Mouse (Mus musculus) heart, adult 8-10 months (tissue): ENCODE data around the gene Phf13. TPM values are rescaled to one million over a fixed set of nuclear protein-coding genes. Genes with fewer than 3 reads are reported as not detected.

Experiments used
- DNase-seq: peaks from one replicate; pipeline ENCODE4 v3.0.0; 2022; ENCODE audit warnings: low spot score
- total RNA-seq, 4 experiments: library from RNA; stranded (reverse); gene quantifications; 2 replicates each; pipeline ENCODE4 v1.2.4; 2022

Phf13 gene
- total RNA-seq, 4 experiments from 2014 or later: 4.6 to 5.7 (median 5.1) TPM

DNA sequence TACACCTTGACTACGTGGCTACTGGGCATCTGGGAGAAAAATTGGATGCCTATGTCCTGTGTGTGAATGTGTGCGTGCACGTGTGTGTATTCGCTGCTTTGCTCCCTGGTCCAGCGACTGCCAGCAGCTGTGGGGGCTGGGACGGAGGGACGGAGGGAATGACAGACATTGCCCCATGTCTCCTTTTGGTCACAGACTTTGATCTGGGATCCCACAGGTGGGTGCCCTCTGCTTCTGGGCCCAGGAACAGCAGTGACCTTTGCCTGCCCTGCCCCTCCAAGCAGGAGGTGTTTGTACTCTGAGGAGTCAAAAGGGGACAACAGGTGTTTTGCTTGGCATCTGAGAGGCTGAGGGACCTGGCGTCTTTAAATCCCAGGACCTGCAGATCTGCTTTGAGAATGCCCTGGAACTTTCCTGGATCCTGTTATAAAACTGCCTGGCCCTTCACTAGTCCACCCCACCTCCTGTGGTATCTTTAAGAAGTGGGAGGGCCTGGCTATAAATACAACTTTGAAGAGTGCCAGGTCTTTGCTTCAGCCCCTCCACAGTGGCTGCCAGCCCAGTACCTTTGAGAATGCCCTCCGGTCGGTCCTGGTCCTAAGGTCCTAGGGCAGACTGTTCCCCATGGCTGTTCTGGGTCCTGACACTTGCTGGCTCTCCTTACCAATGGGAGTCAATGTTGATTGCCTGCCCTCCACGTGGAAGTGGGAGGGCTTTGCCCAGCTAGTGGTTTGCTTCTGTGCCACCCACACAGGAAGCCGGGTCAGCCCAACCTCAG lies 17.2 kb upstream of the Phf13 start:
- peak; percentile 69 for DNase-seq

DNA sequence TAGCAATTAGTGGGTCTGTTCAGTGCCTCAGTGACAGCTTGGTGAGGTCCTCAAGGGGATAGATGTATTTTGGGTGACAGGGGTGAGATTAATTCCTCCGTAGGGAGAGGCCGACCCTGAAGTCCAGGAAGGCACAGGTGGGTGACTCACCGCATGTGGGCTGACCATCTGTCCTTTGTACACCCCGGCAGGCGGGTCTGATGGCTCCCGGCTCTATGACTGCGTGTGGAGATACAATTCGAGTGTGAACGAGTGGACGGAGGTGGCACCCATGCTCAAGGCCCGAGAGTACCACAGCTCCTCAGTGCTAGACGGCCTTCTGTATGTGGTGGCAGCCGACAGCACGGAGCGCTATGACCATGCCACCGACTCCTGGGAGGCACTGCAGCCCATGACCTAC lies 16.1 kb upstream of the Phf13 start:
- DNase-seq: no peak

- DNase-seq: no peak
Measured at GRCm38 (mm10) chr4:152011171-152011760, 15.2 kb upstream of the Phf13 start.

GRCm38 (mm10) chr4:152010707-152011134 lies 14.7 kb upstream of the Phf13 start:
- DNase-seq: no peak

- peak; percentile 63 for DNase-seq
Measured at GRCm38 (mm10) chr4:152010091-152010706, 14.1 kb upstream of the Phf13 start.

DNA sequence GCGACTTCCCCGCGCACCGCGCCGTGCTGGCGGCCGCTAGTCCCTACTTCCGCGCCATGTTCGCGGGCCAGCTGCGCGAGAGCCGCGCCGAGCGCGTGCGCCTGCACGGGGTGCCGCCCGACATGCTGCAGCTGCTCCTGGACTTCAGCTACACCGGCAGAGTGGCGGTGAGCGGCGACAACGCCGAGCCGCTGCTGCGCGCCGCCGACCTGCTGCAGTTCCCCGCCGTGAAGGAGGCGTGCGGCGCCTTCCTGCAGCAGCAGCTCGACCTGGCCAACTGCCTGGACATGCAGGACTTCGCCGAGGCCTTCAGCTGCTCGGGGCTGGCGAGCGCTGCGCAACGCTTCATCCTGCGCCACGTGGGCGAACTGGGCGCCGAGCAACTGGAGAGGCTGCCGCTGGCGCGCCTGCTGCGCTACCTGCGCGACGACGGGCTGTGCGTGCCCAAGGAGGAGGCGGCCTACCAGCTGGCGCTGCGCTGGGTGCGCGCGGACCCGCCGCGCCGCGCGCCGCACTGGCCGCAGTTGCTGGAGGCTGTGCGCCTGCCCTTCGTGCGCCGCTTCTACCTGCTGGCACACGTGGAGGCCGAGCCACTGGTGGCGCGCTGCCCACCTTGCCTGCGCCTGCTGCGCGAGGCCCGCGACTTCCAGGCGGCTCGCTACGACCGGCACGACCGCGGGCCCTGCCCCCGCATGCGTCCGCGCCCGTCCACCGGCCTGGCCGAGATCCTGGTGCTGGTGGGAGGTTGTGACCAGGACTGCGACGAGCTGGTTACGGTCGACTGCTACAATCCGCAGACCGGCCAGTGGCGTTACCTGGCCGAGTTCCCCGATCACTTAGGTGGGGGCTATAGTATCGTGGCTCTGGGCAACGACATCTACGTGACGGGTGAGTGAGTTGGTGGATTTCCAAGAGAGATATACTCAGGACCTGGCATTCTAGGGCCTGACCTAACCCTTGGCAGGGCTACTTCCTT lies 13.3 kb upstream of the Phf13 start:
- peak; percentile 49 for DNase-seq

- DNase-seq: peak; percentile 94
Measured at GRCm38 (mm10) chr4:152008622-152009075, 12.6 kb upstream of the Phf13 start, which contains the start of gene Klhl21. Klhl21 (plus strand) TSS chr4:152008803.

- DNase-seq: no peak
Measured at GRCm38 (mm10) chr4:152008148-152008500, 12.1 kb upstream of the Phf13 start.

DNA sequence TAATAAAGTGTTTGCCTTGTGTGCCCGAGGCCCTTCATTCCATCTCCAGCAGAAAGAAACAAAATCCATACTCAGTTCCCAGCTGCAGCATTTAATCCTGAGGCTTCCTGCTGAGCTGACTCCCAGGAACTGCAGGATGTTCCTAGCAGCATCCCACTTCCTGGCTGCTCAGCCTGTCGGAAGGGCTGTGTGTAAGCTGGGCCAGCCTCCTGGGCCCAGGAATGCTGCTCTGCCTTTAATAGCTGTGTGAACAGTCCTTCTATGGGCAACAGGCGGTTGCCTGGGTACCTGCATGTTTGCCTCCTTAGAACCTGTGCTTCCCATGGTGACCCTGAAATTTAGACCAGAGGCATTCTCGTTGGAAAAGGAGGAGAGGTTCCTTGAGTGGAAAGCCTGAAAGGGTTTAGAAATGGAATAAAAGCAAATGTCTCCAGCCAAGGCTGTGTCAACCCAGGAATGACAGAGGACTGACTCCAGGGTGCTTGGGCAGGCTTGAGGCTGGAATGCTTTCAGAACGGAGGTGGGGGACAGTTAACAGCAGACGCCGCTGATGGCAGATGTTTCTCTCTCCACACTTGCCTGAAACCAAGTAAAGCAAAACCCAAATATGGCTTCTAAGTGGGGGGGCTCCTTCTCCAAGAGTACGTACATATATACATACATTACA lies 11.6 kb upstream of the Phf13 start:
- no peak for DNase-seq

DNA sequence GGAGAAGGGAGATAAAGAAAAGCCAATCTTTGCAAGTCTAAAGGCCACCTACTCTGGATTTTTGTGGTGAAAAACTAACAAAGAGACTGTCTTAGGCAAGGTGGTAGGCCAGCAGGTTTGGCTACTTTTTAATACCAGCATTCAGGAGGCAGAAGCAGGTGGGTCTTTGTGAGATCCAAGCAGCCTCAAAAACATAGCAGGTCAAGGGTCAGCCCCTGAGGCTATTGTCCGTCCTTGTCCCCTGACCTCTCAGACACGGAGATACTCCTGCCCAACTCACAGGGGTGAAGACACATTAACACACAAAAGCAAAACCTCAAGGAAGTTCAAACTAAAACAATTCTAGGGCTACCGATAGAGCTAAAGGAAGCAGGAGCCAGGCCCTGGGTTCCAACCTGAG lies 10.8 kb upstream of the Phf13 start:
- DNase-seq: no peak

DNA sequence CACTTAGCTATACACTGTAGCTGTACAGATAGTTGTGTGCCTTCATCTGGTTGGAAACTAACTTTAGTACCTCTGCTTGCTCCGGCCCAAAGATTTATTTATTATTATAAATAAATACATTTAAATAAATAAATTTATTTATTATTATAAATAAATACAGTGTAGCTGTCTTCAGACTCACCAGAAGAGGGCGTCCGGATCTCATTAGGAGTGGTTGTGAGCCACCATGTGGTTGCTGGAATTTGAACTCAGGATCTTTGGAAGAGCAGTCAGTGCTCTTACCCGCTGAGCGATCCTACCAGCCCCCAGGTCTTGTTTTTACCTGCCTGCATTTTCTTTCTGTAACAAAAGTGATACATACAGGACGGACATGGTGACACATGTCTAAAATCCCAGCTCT lies 10.1 kb upstream of the Phf13 start:
- DNase-seq: no peak

DNA sequence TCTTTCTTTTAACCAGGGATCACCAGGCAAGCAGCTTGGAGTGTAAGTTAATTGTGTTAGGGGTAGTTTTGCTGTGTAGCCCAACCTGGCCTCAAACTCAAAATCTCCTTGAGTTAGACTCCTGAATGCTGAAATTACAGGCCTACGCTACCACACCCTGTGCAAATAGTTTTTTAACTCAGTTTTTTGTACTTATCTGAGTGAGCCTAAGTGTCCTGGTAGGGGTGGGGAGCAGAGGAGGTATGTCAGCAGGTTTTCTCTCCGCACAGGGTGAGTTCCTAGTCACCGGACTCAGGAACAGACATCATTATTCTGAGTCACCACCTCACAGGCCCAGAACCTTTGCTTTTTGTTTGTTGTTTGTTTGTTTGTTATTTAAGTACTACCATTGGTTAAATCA lies 6.0 kb upstream of the Phf13 start:
- no peak for DNase-seq

DNA sequence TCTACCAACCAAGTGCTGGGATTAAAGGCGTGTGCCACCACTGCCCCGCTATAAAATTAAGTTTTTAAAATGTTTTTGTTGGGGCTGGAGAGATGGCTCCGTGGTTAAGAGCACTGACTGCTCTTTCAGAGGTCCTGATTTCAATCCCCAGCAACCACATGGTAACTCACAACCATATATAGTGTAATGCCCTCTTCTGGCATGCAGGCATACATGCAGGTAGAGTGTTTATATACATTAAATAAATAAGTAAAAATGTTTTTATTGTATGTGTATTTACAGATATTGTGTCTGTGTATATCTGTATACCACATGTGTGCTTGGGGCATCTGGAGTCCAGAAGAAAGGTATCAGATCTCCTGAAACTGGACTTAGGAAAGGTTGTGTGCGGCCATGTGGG lies 5.3 kb upstream of the Phf13 start:
- no peak for DNase-seq

GRCm38 (mm10) chr4:152000906-152001305 lies 4.8 kb upstream of the Phf13 start:
- DNase-seq: no peak

DNA sequence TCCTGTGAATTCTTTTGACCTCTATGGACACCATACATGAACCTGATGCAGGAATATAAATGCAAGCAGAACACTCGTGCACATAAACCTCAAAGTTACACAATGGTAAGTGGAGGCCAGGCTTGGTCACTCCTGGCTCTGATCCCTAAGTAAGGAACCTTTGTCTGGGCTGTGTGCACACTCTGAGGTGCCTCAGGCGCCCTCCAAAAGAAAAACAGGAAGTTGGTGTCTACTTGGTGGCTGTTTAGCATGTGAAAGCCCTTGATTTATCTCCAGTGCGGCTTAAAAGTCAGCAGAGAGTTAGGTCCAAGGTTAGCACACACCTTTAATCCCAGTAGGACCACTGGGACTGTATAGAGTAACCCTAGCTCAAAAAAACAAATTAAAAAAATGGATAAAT lies 3.4 kb upstream of the Phf13 start:
- no peak for DNase-seq

- DNase-seq: no peak
Measured at GRCm38 (mm10) chr4:151997701-151998100, 1.6 kb upstream of the Phf13 start.

GRCm38 (mm10) chr4:151996951-151997222 lies 829 bp upstream of the Phf13 start:
- DNase-seq: no peak

DNA sequence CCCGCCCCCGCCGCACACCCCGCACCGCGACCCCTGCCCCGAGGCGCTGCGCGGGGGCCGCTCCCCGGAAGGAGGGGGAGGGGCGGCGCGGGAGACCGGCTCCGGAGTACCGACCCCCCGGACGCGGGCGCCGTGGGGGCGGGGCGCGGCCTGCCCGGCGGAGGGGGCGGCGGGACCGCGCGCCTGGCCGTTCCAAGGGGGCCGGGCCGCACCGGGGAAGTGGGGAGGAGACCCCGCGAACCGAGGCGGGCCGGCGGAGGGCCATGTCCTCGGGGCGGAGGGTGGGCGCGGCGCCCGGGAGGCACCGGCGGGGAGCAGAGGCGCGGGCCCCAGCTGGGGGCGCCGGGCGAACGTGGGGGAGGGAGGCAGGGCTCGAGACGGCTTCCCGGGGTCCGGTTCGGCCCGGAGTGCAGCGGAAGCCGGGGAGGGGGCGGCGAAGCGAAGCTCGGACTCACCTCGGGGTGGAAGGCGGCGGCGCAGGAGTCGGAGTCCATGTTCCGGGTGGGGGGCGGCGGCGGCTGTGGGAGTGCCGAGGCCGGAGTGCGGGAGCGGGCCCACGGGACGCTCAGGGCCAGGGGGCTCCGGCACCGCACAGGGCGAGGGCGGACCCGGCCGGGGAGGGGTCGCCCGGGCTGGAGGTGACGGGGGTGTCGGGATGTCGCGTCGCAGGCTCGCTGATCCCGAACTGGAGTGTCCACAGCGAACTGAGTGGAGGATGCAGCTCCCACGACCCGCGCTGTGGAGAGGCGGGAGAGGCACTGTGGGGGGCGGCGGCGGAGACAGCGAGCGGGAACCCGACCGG lies 486 bp downstream of the Phf13 start:
- no peak for DNase-seq

DNA sequence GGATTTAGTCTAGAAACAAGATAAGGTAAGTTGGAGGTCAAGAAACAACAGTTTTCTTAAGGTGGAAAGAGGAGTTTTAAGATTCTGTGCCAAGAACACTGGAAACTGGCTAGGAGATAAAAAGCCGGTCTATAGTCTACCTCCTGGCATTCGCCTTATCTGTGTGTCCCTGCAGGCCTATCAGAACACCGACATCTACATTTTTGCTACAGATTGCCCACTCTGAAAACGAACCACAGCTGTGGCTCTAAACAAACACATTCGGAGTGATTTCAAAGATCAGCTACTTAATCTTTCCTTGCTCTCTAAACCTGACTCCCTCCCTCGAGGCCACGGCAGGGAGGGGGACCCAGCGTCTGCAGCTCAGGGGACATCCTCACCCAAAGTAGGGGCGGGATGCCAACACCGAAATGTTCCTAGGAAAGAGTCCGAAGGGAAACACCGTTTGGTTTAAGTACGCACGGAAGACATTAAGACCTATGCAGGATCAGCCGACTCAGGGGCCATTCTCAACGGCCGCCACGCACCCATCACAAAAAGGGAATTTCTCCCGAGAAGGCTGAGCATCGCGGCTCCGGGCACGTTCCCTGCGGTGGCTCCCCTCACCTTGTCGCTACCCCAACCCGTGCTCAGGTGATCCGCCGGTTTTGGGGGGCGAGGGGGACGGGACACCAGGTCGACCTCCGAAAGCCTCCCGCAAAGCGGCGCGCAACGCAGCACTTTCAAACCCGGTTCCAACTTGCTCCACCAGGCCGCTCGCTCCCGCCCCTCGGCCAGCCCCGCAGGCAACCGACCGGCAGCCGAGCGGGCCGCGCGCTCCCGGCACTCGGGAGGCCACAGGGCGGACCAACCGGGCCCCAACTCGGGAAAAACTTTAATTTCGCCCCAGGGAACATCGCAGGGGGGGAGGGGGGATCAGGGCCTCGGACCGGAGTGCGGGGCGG lies 1.6 kb downstream of the Phf13 start:
- no peak for DNase-seq
